Mouse (Mus musculus) frontal cortex, postnatal 10 days (tissue): ENCODE results near the gene Fbxo44.

Experiments
- DNase-seq, 2 experiments: peaks; one replicate each; pipeline ENCODE4 v3.0.0; 2022; ENCODE audit warnings: low spot score in 2 of 2, mixed read lengths in 1 of 2

The Fbxo44 gene

GRCm38 (mm10) chr4:148165551-148165950, 5.3 kb upstream of the Fbxo44 start:
- DNase-seq, result no peak

- DNase-seq, result no peak
These were observed 4.2 kb upstream of the Fbxo44 start for GRCm38 (mm10) chr4:148164461-148164860.

- peak; percentile 62 to 79 for DNase-seq
These were observed 3.7 kb upstream of the Fbxo44 start for GRCm38 (mm10) chr4:148164002-148164439.

GRCm38 (mm10) chr4:148159544-148160435, 492 bp downstream of the Fbxo44 start:
- DNase-seq, result peak; percentile 96 to 97

GRCm38 (mm10) chr4:148158436-148159348, 1.6 kb downstream of the Fbxo44 start:
- peak; percentile 57 to 59 for DNase-seq

GRCm38 (mm10) chr4:148154982-148155381, 5.3 kb downstream of the Fbxo44 start:
- no peak for DNase-seq

GRCm38 (mm10) chr4:148154006-148154405, 6.3 kb downstream of the Fbxo44 start:
- no peak for DNase-seq

- no peak for DNase-seq
These were observed 7.7 kb downstream of the Fbxo44 start for GRCm38 (mm10) chr4:148152547-148152946.

GRCm38 (mm10) chr4:148151267-148152168, 8.8 kb downstream of the Fbxo44 start, which contains the start of gene Fbxo6:
Gene Fbxo6, minus strand, starts transcription at chr4:148152140.
- peak; percentile 82 to 83 for DNase-seq

- no peak for DNase-seq
These were observed 9.4 kb downstream of the Fbxo44 start for GRCm38 (mm10) chr4:148150953-148151266.

GRCm38 (mm10) chr4:148150242-148150641, 10.0 kb downstream of the Fbxo44 start:
- DNase-seq, result no peak

GRCm38 (mm10) chr4:148149540-148149939, 10.7 kb downstream of the Fbxo44 start:
- DNase-seq, result no peak

GRCm38 (mm10) chr4:148147714-148148113, 12.6 kb downstream of the Fbxo44 start:
- no peak for DNase-seq

- DNase-seq, result no peak
These were observed 16.6 kb downstream of the Fbxo44 start for GRCm38 (mm10) chr4:148143721-148144120.

GRCm38 (mm10) chr4:148140098-148141011, 19.9 kb downstream of the Fbxo44 start:
- peak; percentile 86 to 91 for DNase-seq

- DNase-seq, result no peak
These were observed 20.6 kb downstream of the Fbxo44 start for GRCm38 (mm10) chr4:148139767-148140097.

- no peak for DNase-seq
These were observed 22.8 kb downstream of the Fbxo44 start for GRCm38 (mm10) chr4:148137503-148137902.

GRCm38 (mm10) chr4:148134988-148135387, 25.3 kb downstream of the Fbxo44 start:
- DNase-seq, result no peak

- DNase-seq, result no peak
These were observed 28.7 kb downstream of the Fbxo44 start for GRCm38 (mm10) chr4:148131497-148132081.
